Mouse (Mus musculus): ENCODE results near the gene Paxx.

The Paxx gene

DNA sequence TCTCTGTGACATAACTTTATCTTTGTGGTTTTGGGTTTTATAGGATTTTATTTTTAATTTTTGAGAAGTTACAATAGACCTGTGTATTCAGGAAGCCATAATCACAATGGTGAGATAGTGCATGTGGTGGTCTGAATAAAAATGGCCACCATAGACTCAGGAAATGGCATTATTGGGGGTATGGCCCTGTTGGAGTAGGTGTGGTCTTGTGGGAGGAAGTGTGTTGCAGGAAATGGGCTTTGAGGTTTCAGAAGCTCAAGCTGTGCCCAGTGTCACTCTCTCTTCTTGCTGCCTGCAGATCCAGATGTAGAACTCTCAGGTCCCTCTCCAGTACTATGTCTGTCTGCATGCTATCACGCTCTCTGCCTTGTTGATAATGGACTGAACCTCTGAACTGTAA, 19.6 kb upstream of the Paxx start:
- DNase-seq (ENCODE audit: low read depth), result no peak

DNA sequence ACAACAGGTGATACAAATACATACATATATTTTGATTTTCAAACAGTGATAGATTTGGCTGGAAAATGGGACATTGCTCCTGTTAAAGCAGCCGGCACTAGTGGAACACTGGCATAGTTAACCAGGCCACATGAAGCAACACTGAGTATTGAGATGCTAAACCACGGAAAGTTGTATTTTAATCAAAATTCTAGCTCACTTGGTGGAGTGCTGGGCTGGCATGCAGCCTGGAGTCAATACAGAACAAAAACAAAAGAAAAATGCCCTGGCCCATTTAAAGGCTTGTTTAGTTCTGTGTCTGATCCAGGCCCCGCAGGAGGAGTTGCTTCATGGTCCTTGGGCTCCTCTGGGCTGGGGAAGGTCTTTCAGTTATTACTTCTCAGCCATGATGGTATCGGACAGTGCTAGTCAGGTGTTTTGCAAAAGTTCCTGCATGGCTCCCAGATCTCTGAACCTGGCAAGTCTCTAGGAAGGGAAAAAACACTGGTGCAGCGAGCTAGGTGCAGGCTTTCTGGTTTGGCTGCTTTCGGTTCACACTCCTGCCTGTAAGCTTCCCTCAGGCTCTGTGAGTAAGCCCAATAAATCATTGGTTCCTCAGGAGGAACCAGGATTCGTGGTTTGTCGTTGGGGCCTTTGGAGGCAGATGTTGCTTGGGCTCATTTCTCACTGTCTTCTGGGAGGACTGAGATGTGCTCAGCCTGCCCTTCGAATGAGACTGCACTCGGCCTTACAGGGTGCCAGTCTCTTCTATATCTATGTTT, 18.8 kb upstream of the Paxx start:
- DNase-seq (ENCODE audit: low read depth), result peak; percentile 55

DNA sequence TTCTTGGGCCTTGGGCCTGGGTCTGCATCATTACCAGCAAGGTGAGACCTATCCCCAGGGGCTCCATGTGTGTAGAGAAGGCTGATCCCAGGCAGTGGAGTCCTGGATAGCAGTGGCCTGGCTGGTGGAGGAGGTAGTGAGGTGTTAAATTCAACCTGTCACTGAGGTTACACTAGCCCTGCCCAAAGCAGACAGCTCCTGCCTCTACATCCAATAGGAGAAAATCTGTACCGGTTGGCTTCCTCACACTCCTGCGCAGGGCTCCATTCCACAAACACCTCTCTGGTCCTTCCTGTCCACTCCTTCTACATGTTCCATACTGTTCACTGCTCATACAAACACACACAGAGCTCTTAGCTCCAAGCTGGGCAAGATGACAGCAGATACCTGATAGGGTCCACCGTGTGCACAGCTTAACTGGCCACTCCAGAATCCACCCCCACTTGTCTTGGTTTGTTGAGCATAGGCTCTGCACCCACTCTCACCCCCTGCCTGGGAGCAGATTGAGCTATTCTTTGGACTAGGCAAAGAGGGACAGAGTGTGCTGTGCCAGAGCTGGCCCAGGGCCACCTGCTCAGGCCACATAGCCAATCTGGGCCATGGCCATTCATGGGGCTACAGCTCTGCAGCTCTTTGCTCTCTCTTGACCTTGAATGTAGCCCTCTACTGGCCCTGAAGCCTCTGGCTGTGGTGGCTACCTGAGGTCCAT, 17.2 kb upstream of the Paxx start:
- no peak for DNase-seq (ENCODE audit: low read depth)

DNA sequence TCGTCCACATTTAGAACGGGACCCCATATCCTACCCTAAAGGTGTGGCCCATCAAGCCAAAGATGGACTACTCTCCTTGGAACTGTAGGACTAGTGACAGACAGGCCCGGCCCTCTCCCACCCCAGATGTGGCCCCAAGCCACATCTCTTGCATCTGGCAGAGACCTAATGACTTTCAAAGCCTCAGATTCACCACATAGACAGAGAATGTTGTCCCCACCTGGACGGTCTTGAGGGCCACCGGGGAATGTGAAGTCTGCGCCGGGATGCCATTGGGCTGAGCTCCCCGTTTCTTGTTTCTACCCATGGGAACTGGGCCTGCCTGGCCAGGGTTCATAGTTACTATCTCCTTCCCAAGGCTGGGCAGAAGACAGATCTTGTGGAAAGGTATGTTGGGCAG, 16.6 kb upstream of the Paxx start:
- DNase-seq (ENCODE audit: low read depth), result no peak

DNA sequence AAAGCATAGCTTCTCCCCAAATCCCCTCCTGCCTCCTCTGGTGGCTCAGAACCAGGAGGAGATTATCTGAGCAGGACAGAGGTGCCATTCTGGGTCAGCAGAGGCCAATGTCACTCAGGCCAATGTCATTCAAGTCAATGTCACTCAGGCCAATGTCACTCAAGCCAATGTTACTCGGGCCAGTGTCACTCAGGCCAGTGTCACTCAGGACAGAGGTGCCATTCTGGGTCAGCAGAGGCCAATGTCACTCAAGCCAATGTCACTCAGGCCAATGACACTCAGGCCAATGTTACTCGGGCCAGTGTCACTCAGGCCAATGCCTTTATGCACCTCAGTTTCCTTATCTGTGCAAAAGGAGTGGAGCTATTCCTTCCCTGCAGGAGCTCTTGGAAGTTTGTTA, 11.7 kb upstream of the Paxx start:
- DNase-seq (ENCODE audit: low read depth), result no peak

DNA sequence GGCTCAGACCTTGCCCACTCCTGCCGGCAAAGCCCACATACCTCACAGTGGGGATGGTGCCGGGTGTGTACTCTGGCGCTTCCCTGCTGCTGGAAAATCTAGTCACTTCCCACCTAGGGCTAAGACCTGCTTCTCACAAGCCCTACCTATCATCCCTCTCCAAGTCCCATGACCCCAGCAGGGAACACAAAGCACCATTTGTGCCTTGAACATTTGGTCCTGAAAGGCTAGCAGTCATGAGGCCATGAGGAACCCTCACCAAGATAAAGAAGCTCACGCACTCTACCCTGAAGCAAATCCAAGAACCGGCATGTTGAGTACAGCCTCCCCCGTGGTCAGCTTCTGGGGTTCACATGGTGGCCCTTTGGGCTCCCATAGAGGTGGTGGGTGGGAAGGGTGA, 9.1 kb upstream of the Paxx start, which contains the start of gene Ptgds:
Gene Ptgds, minus strand, starts transcription at position 78 of the 400 bp plus-strand sequence.
- no peak for DNase-seq (ENCODE audit: low read depth)

DNA sequence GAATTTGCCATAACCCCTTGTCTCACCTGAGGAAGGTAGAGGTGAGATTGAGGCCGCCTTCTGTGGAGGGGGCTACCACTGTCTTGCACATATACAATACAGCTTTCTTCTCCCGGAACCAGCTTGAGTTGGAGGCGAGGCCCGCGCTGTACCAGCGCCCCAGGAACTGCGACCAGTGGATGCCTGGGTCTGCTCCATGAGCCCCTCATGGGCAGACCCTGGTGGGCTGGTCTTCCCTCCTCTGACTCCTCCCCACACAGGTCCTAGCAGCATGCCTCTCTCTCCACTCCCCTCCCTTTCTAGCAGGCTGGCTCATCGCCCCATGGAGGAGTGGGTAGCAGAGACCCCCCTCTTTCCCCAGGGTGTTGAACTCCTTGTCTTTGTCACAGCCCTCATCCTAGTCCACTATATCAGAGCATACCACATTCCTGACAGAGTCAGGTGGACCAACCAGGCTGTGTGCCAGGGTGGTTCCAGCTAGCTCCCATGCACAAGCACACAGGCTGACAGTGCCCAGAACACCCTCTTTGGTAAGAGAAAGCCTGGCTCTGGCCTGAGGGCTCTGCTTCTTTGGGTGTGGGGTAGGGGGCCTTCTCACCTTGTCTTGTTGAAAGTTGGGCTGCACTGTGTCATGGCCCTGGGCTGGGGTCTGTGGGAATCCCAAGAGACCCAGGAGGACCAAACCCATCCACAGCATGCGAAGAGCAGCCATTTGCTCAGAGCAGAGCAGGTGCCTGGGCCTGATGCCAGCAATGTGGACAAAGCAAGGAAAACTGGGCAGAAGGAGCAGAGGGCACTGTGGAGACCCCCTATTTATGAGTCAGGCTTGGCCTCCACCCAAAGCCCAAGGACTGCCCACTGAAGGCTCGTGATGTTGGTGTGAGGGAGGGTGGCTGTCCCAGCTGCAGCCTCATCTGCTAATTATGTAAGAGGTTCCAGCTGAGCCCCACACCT, 8.3 kb upstream of the Paxx start:
- peak; percentile 47 for DNase-seq (ENCODE audit: low read depth)

DNA sequence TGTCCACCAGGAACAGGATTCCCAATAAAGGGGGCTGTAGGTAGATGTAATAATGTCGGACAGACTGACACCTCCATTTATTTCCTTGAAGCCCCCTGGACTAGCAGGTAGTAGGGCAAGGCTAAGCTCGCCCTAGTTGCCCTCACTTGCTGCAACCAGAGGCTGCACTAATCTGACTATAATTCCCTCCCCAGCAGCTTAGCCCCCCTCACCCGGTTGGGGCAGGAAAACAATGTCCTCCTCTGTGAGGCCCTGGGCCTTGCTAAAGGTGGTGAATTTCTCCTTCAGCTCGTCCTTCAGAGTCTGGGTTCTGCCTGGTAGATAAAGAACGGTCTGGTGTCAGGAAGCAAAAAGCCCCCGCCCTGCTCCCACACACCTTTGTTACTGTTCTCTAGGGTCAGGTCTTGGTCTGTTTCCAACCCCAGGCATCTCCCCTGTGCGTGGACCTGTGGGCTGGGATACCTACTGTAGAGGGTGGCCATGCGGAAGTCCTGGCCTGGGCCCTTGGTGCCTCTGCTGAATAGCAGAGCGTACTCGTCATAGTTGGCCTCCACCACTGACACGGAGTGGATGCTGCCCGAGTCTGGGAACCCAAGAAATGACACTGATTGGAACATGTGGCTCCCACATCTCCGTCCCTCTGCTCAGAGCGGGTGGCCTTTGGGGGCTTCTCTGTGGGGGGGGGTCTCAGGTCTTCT, 6.9 kb upstream of the Paxx start:
- DNase-seq (ENCODE audit: low read depth), result no peak

DNA sequence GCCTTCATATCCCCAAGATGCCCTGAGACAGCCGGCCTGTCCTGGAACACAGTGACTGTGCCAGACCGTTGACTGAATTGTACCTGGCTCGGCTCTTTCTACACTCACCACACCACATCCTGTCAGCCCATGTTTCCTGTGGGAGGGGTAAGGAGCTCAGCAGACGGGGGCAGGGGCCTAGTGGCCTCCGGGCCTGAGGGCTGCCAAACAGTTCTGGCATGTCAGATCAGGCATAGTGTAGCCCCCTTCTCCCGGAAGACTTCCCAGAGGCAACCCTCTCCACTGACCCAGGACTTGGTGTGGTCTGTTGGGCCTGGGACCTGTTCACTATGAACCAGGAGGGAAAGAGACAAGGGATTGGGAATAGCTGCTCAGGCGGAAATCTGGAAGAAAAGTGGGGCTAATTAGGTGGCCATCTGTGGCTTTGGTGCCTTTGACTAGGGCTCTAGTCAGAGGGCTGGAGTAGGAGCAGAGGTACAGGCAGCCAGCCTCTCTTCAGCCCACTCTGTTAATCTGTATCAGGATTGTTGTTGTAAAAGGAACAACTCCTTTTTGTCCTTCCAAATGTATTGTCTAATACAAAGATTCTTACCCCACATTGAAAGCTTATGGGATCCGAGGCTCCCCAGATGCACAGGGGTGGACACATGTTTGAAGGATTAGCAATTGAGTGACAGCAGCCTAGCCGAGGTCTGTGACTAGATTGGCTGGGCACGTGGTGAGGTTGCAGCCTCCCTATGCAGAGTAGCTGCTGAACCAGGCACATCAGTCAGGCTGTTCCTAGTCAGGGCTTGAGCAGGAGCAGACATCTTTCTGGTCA, 5.1 kb upstream of the Paxx start:
- DNase-seq (ENCODE audit: low read depth), result peak; percentile 34

DNA sequence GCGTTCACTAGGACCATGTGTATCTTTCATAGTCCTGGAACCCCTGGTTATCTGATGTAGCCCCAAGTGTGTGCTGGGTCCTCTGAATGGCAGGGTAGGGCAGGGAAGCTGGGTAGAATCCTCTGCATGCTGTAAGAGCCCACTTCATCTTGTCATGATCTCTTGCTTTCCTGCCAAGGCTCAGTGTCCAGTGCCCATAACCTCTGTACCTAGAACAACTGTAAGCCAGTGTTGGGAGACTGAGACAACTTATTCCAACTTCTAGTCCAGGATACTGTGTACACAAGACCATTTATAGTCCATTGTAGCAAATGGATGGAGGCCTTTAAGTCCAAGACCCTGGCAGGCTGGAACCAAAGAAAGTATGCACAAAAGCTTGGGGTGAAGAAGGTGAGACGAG, 4.4 kb upstream of the Paxx start:
- DNase-seq (ENCODE audit: low read depth), result no peak

DNA sequence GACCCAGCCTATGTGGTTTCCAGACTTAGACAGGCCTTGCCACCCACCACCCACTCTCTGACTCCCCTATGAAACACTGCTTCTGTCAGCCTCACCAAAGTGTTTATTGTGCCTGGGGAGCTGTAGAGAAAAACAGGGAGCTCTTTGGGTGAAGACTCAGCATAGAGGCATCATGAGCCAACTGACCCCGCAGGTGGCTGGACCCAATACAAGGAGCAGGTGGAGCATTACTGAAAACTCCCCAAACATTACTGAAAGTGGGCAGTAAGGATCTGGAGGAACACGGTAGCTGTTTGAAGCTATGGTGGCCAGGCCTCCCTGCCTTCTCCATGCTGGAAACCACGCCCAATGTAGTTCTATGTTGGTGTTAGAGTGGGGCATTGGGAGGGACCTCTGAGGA, 2.7 kb upstream of the Paxx start:
- DNase-seq (ENCODE audit: low read depth), result no peak

DNA sequence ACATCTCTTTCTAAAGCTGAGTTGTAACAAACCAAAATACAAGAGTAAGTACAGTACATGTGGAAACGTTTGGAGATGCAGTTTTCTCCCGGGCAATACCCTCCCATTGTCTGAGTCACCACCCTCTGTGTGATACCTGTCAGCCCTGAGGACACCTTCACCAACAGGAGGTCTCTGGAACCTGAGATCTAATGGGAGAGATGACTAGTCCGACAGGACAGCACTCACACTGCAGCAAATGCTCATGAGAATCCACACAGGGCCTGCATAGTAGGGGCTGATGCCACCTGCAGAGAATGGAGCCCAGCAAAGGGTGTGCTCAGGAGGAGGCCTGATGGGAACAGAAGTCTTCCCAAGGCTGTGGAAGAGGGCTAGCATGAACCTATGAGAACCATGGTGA, 513 bp upstream of the Paxx start:
- DNase-seq (ENCODE audit: low read depth), result no peak

DNA sequence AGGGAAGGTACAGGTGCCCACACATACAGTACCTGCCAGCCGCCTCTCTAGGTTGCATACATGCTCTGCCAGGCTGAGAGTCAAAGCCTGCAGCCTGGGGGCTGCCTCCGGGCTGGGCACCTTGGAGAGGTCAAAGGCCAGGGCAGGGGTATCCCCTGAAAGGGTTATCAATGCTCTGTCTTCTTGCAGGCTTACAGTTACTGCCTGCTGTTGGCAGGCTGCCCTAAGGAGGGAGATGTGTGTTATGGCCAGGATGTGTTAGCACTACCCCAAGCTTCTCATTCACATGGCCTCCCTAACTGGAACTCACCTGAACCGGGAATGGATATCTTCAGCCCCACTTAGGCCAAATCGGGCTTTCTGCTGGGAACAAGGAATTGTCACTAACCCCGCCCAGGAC, 759 bp downstream of the Paxx start:
- peak; percentile 65 for DNase-seq (ENCODE audit: low read depth)

DNA sequence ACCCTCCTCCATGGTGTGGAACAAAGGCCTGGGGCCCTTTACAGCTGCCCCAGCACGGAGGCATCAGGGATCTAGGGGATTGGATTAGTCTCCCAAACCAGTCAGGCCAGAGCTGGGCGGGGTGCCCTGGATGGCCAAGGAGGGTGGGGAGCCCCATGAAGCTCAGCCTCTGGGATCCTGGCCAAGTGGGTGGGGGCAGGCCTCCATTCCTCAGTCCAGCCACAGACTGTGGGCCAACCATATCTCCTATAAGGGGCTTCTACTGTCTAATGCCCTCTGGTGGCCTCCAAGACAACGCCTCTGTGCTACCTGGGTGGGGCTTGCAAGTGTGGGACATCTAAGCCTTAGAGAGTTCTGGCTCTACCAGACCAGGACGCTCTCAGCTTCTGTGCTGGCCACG, 2.0 kb downstream of the Paxx start:
- peak; percentile 80 for DNase-seq (ENCODE audit: low read depth)

DNA sequence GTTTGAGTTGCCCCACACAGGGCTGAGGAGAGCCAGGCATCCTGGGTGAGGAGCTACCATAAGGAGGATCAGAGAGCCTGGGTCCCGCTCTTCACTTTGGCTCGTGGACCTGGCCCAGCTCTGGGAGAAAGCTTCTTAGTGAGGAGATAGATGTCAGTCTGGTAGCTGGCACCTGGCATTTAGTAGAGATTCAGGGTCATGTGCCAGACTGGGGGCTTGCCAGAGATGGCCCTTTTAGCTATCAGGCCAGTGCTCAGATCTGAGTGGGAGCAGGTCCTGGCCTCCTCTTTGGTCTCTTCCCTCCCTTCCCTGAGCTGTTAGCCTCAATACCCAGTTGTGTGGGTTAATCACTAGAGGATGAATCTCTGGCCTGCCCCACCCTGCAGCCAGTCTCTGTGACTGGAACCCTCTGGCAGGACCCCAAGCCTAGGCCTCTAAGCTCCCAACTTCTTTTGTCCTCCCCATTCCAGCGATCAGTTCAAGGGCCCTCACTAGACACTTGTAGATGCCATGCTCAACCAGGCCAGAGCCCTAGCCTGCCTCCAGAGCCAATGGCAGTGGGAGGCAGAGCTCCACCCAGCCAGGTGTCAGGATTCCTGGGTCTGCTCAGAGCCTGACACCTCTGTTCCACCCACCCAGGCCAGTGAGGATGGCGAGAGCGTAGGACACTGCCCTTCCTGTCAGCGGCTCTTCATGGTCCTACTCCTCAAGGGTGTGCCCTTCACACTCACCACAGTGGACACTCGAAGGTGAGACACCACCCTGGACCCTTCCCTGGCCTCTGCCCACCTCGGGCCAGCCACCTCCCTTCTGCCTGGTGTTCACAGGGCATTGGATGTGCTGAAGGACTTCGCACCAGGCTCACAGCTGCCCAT, 3.6 kb downstream of the Paxx start:
- no peak for DNase-seq (ENCODE audit: low read depth)

DNA sequence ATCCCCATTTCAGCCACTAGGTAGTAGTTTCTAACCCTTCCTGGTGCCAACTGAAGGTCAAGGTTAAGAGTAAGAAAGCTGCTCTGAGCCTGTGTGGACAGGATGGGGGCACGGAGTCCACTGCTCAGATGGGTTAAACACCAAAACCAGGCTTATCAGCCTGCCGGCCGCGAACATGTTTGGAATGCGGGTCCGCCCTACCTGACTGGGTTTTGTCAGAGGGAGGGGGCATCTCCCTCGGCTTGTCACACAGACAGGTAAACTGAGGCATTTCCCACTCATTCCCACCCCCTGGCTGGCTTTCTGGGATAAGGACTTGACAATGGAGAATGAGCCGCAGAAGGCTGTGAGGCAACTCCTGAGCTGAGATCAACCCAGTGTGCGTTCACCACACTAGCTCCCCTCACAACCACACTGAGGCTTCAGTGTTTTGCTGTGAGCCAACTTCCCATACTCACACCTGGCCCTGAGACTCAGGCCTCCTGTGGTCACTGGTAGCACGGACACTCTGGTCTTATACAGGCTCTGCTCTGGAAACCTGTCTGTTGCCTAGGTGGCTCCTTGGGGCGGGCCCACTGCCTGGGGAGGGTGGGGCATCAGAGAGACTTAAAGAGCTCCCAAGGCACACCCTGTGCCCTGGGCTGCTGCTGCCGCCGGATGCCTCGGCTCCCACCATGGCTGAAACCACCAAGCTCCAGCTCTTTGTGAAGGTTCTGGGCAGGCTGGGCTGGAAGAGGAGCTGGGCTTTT, 4.5 kb downstream of the Paxx start, which contains the start of gene Clic3:
Gene Clic3, plus strand, starts transcription at position 634 of the 749 bp plus-strand sequence.
- no peak for DNase-seq (ENCODE audit: low read depth)

DNA sequence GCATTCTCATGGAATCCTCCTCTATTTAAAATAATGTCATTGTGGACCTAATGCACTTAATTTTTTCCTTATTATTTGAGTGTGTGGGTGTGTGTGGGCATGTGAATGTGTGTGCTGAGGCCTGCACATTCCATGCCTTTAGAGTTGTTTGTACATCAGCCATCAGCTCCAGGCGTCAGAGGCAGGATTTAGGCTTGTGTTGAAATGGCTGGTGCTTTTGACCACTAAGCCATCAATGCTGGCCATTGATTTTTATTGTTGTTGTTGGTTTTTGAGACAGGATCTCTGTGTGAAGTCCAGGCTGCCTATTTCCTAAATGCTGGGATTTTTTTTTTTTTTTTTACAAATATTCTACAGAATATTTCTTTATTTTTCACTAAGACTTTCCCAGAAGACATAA, 7.9 kb downstream of the Paxx start:
- no peak for DNase-seq (ENCODE audit: low read depth)

DNA sequence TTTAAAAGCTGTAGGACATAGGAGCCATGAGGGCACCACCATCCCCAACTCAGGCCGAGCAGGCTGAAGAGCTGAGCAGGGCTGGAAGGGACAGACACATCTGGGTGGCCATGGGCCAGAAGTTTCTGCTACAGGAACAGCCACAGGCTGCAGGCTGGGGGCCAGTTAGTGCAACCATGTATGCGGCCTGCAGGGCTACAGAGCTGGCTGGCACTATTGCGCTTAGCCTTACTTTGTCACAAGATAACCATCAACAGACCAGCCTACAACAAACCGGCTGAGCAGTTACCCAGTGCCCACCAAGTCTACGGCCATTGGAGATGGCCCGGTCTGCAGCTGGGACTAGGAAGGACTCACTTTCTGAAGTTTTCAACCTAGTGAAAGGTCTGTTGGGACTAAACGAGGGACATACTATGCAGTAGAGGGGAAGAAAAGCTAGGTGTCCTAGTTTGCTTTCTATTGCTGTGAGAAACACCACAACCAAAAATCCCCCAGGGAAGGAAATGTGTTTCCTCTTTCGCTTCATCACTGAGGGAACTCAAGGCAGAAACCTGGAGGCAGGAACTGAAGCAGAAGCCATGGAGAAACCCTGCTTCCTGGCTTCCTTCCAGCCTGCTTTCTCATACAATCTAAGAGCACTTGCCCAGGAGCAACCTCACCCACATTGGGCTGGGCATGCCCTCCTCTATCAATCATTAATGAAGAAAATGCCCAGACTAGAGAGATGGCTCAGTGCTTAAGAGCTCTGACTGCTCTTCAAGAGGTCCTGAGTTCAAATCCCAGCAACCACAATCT, 9.8 kb downstream of the Paxx start:
- DNase-seq (ENCODE audit: low read depth), result peak; percentile 39
